Mouse (Mus musculus) thymus, adult 2 months (tissue): ENCODE data around the gene Zfp207.

ENCODE experiments used
- CTCF ChIP-seq: fragments of 200-500 bp; IDR thresholded peaks from 2 replicates; pipeline ENCODE4 v1.5.1; 2012; ENCODE audit warnings: mild to moderate bottlenecking, control low read depth, low read length, moderate library complexity, borderline replicate concordance; ENCODE audit not compliant: control insufficient read depth, poor library complexity, insufficient read depth; ENCODE audit errors: extremely low read depth
- POLR2A ChIP-seq: fragments of 200-500 bp; IDR thresholded peaks from 2 replicates; pipeline ENCODE4 v1.6.1; 2012; ENCODE audit warnings: mild to moderate bottlenecking, low read length, control low read depth, moderate library complexity; ENCODE audit not compliant: control insufficient read depth, poor library complexity, insufficient read depth; ENCODE audit errors: extremely low read depth

- no peak for TF ChIP-seq POLR2A
- no peak for TF ChIP-seq CTCF
Observed at GRCm38 (mm10) chr11:80453198-80453597, 70.1 kb downstream of the Zfp207 start.
